ENCODE assay signal across 16 mouse cellular contexts in the genomic region with DNA sequence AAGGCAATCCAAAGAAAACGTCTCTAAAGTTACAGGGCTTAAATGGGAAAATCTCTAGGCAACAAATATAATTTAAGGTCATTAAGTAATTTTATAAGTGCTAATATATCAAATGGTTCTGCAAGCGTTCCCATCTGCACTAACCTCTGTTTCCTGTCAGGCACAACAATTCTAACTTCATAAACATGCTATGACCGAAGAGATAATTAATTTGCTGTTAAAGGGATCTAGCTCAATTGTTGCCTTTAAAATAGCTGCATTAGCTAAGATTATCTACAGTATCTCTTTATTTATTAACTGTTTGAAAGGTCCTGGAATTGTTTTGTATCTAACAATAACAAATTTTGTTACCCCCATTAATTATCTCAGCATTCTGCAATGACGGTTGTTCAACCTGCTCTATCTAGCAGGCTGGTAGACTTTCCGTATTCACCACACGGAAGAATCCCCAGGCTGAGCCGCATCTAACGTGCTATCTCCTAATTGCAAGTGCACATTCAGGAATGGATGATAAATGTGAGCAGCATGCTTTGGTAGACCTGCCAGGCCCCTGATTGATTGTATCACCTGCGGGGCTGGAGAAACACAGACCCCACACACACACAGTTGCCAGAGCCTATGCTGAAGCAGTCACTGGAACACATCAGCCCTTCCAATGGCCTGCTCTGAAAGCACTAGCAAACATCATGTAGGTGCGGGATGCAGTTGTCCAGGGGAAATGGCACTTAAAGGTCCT.
DNase-seq lines count a peak whose midpoint lies in the region; ATAC-seq and TF ChIP-seq lines count a peak whose summit lies in the region.
"Had no signal": no experiment of that assay in that cellular context is flagged by ENCODE, and none has a peak within 500 bp of the region (broad histone marks: within the 10 kb centered on the region; RNA-seq: fewer than 3 reads in every experiment).

No protein-coding gene starts in this region.

- no peak for TF ChIP-seq CTCF in forebrain, postnatal 0 days (IDR thresholded peaks at IDR 0.05; ENCODE audit: low read depth)
- TF ChIP-seq CTCF in lung, embryonic 14.5 days (IDR thresholded peaks at IDR 0.05; ENCODE audit: low read depth): no peak
- TF ChIP-seq CTCF in brain, embryonic 14.5 days (IDR thresholded peaks at IDR 0.05; ENCODE audit: borderline replicate concordance, extremely low read depth, insufficient read depth, insufficient read length): no peak

- DNase-seq in forebrain, postnatal 0 days: no peak
- peak; percentile 64 for DNase-seq in lung, embryonic 14.5 days
- no peak for DNase-seq in lung, postnatal 4 days
- peak; percentile 9 for DNase-seq in brain, embryonic 14.5 days (ENCODE audit: low read depth)
- DNase-seq in heart, embryonic 10.5 days (ENCODE audit: low spot score): no peak
- DNase-seq: gastrocnemius, postnatal 36 days; liver, postnatal 0 days had no signal

- TF ChIP-seq POLR2A in brain, embryonic 14.5 days (IDR thresholded peaks at IDR 0.05; ENCODE audit: borderline replicate concordance, extremely low read depth, insufficient read depth, insufficient read length, poor library complexity, severe bottlenecking): no peak

- no peaks in the 10 kb centered on the region for H3K4me1 ChIP-seq in forebrain, embryonic 16.5 days (replicated peaks; ENCODE audit: control insufficient read depth, insufficient read depth, low read length)
- no peaks in the 10 kb centered on the region for H3K4me1 ChIP-seq in forebrain, postnatal 0 days (ENCODE audit: insufficient read depth)
- H3K4me1 ChIP-seq in lung, embryonic 14.5 days (ENCODE audit: insufficient read depth): peaks cover 6% of the 10 kb centered on the region; the same call in 1 of the 2 replicates
- H3K4me1 ChIP-seq in heart, embryonic 10.5 days: peaks cover 6% of the 10 kb centered on the region; the same call in 1 of the 2 replicates
- H3K4me1 ChIP-seq: intestine, embryonic 15.5 days; midbrain, embryonic 12.5 days had no signal

- H3K9me3 ChIP-seq in forebrain, embryonic 16.5 days (ENCODE audit: control insufficient read depth, low read length): no peaks in the 10 kb centered on the region
- no peaks in the 10 kb centered on the region for H3K9me3 ChIP-seq in forebrain, postnatal 0 days (ENCODE audit: low read length)
- H3K9me3 ChIP-seq in lung, embryonic 14.5 days (ENCODE audit: low read depth, low read length): no peaks in the 10 kb centered on the region
- H3K9me3 ChIP-seq in heart, embryonic 10.5 days: no peaks in the 10 kb centered on the region
- H3K9me3 ChIP-seq: intestine, embryonic 15.5 days; kidney, embryonic 15.5 days; limb, embryonic 12.5 days; midbrain, embryonic 12.5 days had no signal

- no peak overlapping the region for H3K27ac ChIP-seq in forebrain, embryonic 16.5 days (ENCODE audit: low read length)
- H3K27ac ChIP-seq in forebrain, postnatal 0 days (ENCODE audit: low read depth, low read length): no peak overlapping the region
- no peak overlapping the region for H3K27ac ChIP-seq in lung, embryonic 14.5 days (ENCODE audit: low read depth)
- no peak overlapping the region for H3K27ac ChIP-seq in heart, embryonic 10.5 days
- H3K27ac ChIP-seq: intestine, embryonic 15.5 days; kidney, embryonic 15.5 days; limb, embryonic 12.5 days; macrophage; midbrain, embryonic 12.5 days; stomach, postnatal 0 days had no signal

- H3K4me3 ChIP-seq in forebrain, embryonic 16.5 days (replicated peaks; ENCODE audit: low read length): no peak overlapping the region
- no peak overlapping the region for H3K4me3 ChIP-seq in forebrain, postnatal 0 days (ENCODE audit: low read depth, low read length)
- no peak overlapping the region for H3K4me3 ChIP-seq in lung, embryonic 14.5 days (ENCODE audit: low read depth, low read length)
- H3K4me3 ChIP-seq in heart, embryonic 10.5 days: no peak overlapping the region
- H3K4me3 ChIP-seq: intestine, embryonic 15.5 days; kidney, embryonic 15.5 days; limb, embryonic 12.5 days; midbrain, embryonic 12.5 days had no signal

- H3K4me2 ChIP-seq in forebrain, embryonic 16.5 days (ENCODE audit: low read length): no peak overlapping the region
- H3K4me2 ChIP-seq in forebrain, postnatal 0 days (ENCODE audit: low read depth): no peak overlapping the region
- H3K4me2 ChIP-seq in lung, embryonic 14.5 days: 0 out of 2 replicates have a peak overlapping the region, but pooled peaks have one; percentile 15
- H3K4me2 ChIP-seq: intestine, embryonic 15.5 days; kidney, embryonic 15.5 days; limb, embryonic 12.5 days; liver, embryonic 11.5 days; midbrain, embryonic 12.5 days had no signal

- WGBS in forebrain, embryonic 16.5 days: 81% methylated on average over 10 of the region's 10 CpGs
- WGBS in forebrain, postnatal 0 days: 75% methylated on average over 10 of the region's 10 CpGs
- WGBS in lung, embryonic 14.5 days: 28% methylated on average over 10 of the region's 10 CpGs
- 69% methylated on average over 10 of the region's 10 CpGs for WGBS in heart, embryonic 10.5 days

- peak; percentile 33 for ATAC-seq in forebrain, embryonic 16.5 days
- ATAC-seq in forebrain, postnatal 0 days: no peak
- ATAC-seq in lung, embryonic 14.5 days (ENCODE audit: insufficient read depth): peak; percentile 50; the same call in 1 of the 2 replicates
- ATAC-seq in megakaryocyte-erythroid progenitor cell, adult 5-6 weeks (replicated peaks; ENCODE audit: low FRiP score, low TSS enrichment, poor library complexity, severe bottlenecking): 0 out of 2 replicates have a peak, but pooled peaks have one; percentile 14
- ATAC-seq: intestine, embryonic 15.5 days; liver, postnatal 0 days had no signal

- no peaks in the 10 kb centered on the region for H3K36me3 ChIP-seq in forebrain, embryonic 16.5 days (ENCODE audit: control insufficient read depth, insufficient read depth)
- H3K36me3 ChIP-seq in forebrain, postnatal 0 days (ENCODE audit: insufficient read depth): no peaks in the 10 kb centered on the region
- H3K36me3 ChIP-seq in lung, embryonic 14.5 days (ENCODE audit: insufficient read depth): no peaks in the 10 kb centered on the region
- H3K36me3 ChIP-seq in heart, embryonic 10.5 days: no peaks in the 10 kb centered on the region
- H3K36me3 ChIP-seq: intestine, embryonic 15.5 days; kidney, embryonic 15.5 days; limb, embryonic 12.5 days; midbrain, embryonic 12.5 days had no signal

- no peaks in the 10 kb centered on the region for H3K27me3 ChIP-seq in forebrain, embryonic 16.5 days (replicated peaks; ENCODE audit: control insufficient read depth, insufficient read depth, low read length)
- no peaks in the 10 kb centered on the region for H3K27me3 ChIP-seq in forebrain, postnatal 0 days (ENCODE audit: insufficient read depth, low read length)
- H3K27me3 ChIP-seq in lung, embryonic 14.5 days (ENCODE audit: insufficient read depth, low read length): no peaks in the 10 kb centered on the region
- 0 out of 2 replicates have a peak, but pooled peaks cover 4% of the 10 kb centered on the region for H3K27me3 ChIP-seq in heart, embryonic 10.5 days (ENCODE audit: insufficient read depth, poor library complexity, severe bottlenecking)
- H3K27me3 ChIP-seq: intestine, embryonic 15.5 days; midbrain, embryonic 12.5 days had no signal

- H3K9ac ChIP-seq in forebrain, embryonic 16.5 days (replicated peaks; ENCODE audit: low read depth, low read length): no peak overlapping the region
- H3K9ac ChIP-seq in forebrain, postnatal 0 days: no peak overlapping the region
- H3K9ac ChIP-seq in lung, embryonic 14.5 days: no peak overlapping the region
- H3K9ac ChIP-seq: intestine, embryonic 15.5 days; kidney, embryonic 15.5 days; limb, embryonic 12.5 days; liver, postnatal 0 days; midbrain, embryonic 12.5 days had no signal

Comparison
In these comparisons a context has a peak if more than half of its experiments do, and no peak if none do; other contexts are left out.
1. DNase-seq: peak in lung, embryonic 14.5 days (single experiment) and brain, embryonic 14.5 days (single experiment); none in forebrain, postnatal 0 days (single experiment), lung, postnatal 4 days (0 of 2) and heart, embryonic 10.5 days (single experiment).